Mouse (Mus musculus): ENCODE measurements at regions not wholly inside any gene's neighbourhood (a gene's known extent, or its start where the extent isn't known, plus 50 kb on each side); places are given as distances from the start of the nearest gene placed in this dataset.

DNA sequence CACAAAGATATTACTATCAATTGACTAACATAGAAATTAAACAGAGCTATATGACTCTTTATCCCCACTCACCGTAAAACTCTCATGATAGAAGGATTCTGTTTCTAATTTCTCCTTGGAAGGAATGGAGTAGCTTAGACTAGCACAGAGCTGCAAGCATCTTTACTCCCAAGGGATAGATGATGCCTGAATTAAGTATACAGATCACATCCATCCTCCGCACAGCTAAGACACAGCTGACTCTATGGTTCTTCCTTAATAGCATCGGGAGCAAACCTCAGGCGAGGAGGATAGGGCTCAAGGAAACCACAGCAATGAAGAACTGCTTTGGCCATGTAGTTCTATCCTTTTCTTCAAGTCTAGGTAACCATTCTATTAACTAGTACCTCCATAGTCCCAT lies 556.9 kb upstream of the Slit2 start:
- no peaks in the 10 kb centered on the region for H3K27me3 ChIP-seq (ENCODE audit: control insufficient read depth, insufficient read depth, low read length)
- DNase-seq (ENCODE audit: low spot score) (no peak), ATAC-seq (ENCODE audit: low FRiP score, low TSS enrichment) (no peak)
- H3K27ac ChIP-seq (replicated peaks): no peak overlapping the region
- TF ChIP-seq CTCF (IDR thresholded peaks at IDR 0.05; ENCODE audit: low read depth) (no peak), EP300 (optimal IDR thresholded peaks at IDR 0.05) (no peak)
- no peak overlapping the region for H3K4me3 ChIP-seq (ENCODE audit: low read depth, low read length)
- H3K36me3 ChIP-seq (ENCODE audit: control insufficient read depth, insufficient read depth, low read length): no peaks in the 10 kb centered on the region
- no peak overlapping the region for H3K9ac ChIP-seq (ENCODE audit: low read length)
- no peaks in the 10 kb centered on the region for H3K4me1 ChIP-seq (replicated peaks; ENCODE audit: control insufficient read depth, insufficient read depth)
- H3K9me3 ChIP-seq (ENCODE audit: control insufficient read depth, low read length): no peaks in the 10 kb centered on the region
- H3K4me2 ChIP-seq (replicated peaks; ENCODE audit: low read depth): no peak overlapping the region
- 90% methylated on average over 4 of the region's 4 CpGs for WGBS

DNA sequence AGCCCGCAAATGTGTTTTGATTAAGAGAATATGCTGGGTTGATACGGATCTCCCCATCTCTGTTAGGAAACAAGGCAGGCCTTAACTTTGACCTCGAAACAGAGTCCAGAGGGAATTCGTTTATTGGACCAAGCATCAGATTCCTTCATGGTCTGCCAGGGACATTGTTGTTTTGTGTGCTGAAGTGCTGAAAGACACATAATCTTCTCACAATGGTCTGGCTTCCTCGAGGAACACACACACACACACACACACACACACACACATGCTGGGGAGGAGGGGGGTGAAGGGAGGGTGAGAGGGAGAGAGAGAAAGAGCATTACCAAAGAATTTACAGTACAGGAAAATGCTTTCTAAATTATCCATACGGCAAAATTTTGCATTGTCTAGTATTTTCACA lies 556.5 kb upstream of the Slit2 start:
- ATAC-seq (ENCODE audit: low FRiP score, low TSS enrichment): no peak
- H3K9ac ChIP-seq (ENCODE audit: low read length): no peak overlapping the region
- WGBS: 60% methylated on average over 6 of the region's 6 CpGs
- H3K27ac ChIP-seq (replicated peaks): no peak overlapping the region
- H3K4me3 ChIP-seq (ENCODE audit: low read depth, low read length): no peak overlapping the region
- no peaks in the 10 kb centered on the region for H3K4me1 ChIP-seq (replicated peaks; ENCODE audit: control insufficient read depth, insufficient read depth)
- TF ChIP-seq CTCF (IDR thresholded peaks at IDR 0.05; ENCODE audit: low read depth) (no peak), EP300 (optimal IDR thresholded peaks at IDR 0.05) (no peak)
- H3K9me3 ChIP-seq (ENCODE audit: control insufficient read depth, low read length): no peaks in the 10 kb centered on the region
- no peaks in the 10 kb centered on the region for H3K36me3 ChIP-seq (ENCODE audit: control insufficient read depth, insufficient read depth, low read length)
- DNase-seq (ENCODE audit: low spot score): no peak
- H3K4me2 ChIP-seq (replicated peaks; ENCODE audit: low read depth): no peak overlapping the region
- no peaks in the 10 kb centered on the region for H3K27me3 ChIP-seq (ENCODE audit: control insufficient read depth, insufficient read depth, low read length)

DNA sequence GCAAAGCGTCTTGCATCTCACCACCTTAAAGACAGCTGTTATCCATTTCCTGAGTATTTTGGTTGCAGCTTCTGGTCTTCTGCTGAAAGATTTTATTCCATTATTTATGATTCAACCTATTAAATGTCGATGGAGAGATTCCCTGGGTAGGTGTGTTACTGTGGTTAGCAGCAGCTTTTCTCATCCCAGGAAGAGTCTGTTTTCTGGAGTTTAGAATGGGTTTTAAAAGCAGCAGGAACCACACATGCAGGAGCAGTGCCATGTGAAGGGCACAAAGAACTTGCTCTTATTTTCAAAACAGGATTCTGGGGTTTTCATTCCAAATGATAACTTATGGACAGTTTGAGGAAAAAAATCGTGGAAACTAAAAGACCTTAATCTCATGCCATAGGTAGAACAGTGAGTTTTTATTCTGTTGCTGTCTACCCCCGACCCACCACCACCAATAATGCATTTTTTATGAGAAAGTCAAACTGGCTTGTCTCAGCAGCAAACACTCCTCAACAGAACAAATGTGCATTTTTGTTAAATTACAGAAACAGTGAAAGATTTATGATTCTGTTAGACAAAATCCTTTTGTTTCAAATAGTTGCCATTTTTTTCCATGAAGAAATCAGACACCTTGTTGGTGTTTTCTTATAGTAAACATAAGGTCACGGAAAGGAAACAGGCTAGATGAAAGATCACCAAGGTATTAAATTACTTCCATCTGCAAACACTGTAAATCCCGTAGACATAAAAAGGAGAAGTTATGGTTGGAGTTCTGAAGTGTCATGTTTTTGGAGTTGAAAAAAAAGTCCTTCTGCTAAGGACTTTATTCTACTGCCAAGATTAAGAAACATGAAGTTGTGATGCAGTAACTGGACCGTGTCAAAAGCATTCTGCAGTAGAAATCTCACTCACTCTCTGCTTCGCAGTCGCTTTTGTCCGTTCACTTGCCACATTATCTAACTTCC lies 553.4 kb upstream of the Slit2 start:
- Histone ChIP-seq H3K27ac (replicated peaks) (no peak overlapping the region), H3K4me3 (ENCODE audit: low read depth, low read length) (no peak overlapping the region), H3K36me3 (ENCODE audit: control insufficient read depth, insufficient read depth, low read length) (no peaks in the 10 kb centered on the region), H3K4me1 (replicated peaks; ENCODE audit: control insufficient read depth, insufficient read depth) (no peaks in the 10 kb centered on the region), H3K9me3 (ENCODE audit: control insufficient read depth, low read length) (no peaks in the 10 kb centered on the region), H3K4me2 (replicated peaks; ENCODE audit: low read depth) (no peak overlapping the region), H3K27me3 (ENCODE audit: control insufficient read depth, insufficient read depth, low read length) (no peaks in the 10 kb centered on the region), H3K9ac (ENCODE audit: low read length) (no peak overlapping the region)
- DNase-seq (ENCODE audit: low spot score): no peak
- ATAC-seq (ENCODE audit: low FRiP score, low TSS enrichment): no peak
- 44% methylated on average over 10 of the region's 10 CpGs for WGBS
- TF ChIP-seq EP300 (optimal IDR thresholded peaks at IDR 0.05): no peak
- TF ChIP-seq CTCF (IDR thresholded peaks at IDR 0.05; ENCODE audit: low read depth): no peak

DNA sequence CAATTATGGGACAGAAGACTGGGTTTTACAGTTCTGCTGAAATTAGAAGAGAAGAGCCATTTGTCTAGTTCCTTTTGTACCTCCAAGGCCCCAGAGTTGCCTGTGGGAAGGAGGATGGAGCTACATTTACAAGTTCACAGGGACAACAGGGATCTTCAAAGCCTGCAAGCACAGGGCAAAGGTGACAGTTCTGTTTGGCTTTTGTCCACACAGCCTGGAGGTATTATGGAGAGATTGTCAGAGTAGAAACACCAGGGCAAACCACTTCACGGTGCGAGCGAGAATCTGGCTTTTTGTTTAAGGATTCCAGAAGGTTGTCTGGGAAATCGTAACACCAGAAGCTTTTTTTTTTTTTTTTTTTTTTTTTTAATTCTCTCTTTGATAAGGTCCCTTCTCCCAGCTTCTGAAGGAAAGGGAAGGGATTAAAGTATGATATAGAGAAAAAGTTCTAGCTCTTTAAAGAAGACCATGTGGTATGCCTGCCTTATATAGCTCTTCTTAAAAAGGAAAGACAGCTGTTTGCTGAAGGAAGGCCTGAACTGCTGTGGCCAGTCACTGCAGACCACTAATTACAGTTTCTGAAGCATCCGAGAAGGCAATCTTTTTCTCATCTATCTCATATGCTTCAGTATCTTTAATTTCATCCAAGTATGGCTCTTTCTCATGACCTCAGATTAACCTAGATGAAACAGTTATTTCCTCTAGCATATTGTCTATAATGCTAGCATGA lies 551.2 kb upstream of the Slit2 start:
- no peak overlapping the region for H3K4me2 ChIP-seq (replicated peaks; ENCODE audit: low read depth)
- no peak for DNase-seq (ENCODE audit: low spot score)
- 34% methylated on average over 5 of the region's 5 CpGs for WGBS

DNA sequence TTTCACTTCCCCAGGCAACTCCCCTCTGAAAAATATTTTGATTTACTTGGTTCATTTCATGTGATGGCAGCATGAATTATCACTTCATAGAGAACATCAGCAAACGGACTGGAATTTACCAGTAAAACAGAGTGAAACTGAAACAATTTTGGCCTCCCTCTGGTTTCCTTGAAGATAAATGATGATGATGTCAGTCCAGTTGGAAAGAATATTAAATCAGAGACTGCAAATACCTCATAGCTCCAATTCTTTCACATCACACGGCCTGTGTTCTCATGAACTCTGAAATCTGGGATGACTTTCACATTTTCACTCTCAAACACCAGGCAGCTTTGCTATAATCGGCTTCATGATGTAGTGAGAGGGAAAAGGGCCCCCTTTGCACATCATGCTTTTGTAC lies 546.5 kb upstream of the Slit2 start:
- Histone ChIP-seq H3K4me1 (replicated peaks; ENCODE audit: control insufficient read depth, insufficient read depth) (no peaks in the 10 kb centered on the region), H3K9me3 (ENCODE audit: control insufficient read depth, low read length) (no peaks in the 10 kb centered on the region), H3K27me3 (ENCODE audit: control insufficient read depth, insufficient read depth, low read length) (no peaks in the 10 kb centered on the region), H3K27ac (replicated peaks) (no peak overlapping the region), H3K4me2 (replicated peaks; ENCODE audit: low read depth) (no peak overlapping the region), H3K9ac (ENCODE audit: low read length) (no peak overlapping the region), H3K4me3 (ENCODE audit: low read depth, low read length) (no peak overlapping the region), H3K36me3 (ENCODE audit: control insufficient read depth, insufficient read depth, low read length) (no peaks in the 10 kb centered on the region)
- no peak for DNase-seq (ENCODE audit: low spot score)
- 52% methylated on average over 3 of the region's 3 CpGs for WGBS
- ATAC-seq (ENCODE audit: low FRiP score, low TSS enrichment): no peak
- TF ChIP-seq EP300 (optimal IDR thresholded peaks at IDR 0.05) (no peak), CTCF (IDR thresholded peaks at IDR 0.05; ENCODE audit: low read depth) (no peak)

More for the DNA sequence above, 551.2 kb upstream of the Slit2 start:
- no peaks in the 10 kb centered on the region for H3K4me1 ChIP-seq (replicated peaks; ENCODE audit: control insufficient read depth, insufficient read depth)
- no peaks in the 10 kb centered on the region for H3K27me3 ChIP-seq (ENCODE audit: control insufficient read depth, insufficient read depth, low read length)
- TF ChIP-seq CTCF (IDR thresholded peaks at IDR 0.05; ENCODE audit: low read depth): no peak
- no peak for TF ChIP-seq EP300 (optimal IDR thresholded peaks at IDR 0.05)
- no peaks in the 10 kb centered on the region for H3K36me3 ChIP-seq (ENCODE audit: control insufficient read depth, insufficient read depth, low read length)
- no peak overlapping the region for H3K4me3 ChIP-seq (ENCODE audit: low read depth, low read length)
- H3K9me3 ChIP-seq (ENCODE audit: control insufficient read depth, low read length): no peaks in the 10 kb centered on the region
- no peak overlapping the region for H3K9ac ChIP-seq (ENCODE audit: low read length)
- no peak for ATAC-seq (ENCODE audit: low FRiP score, low TSS enrichment)
- no peak overlapping the region for H3K27ac ChIP-seq (replicated peaks)
